Mouse (Mus musculus): ENCODE results near the gene Atat1. TPM values are rescaled to one million over a fixed set of nuclear protein-coding genes. Genes with fewer than 3 reads are reported as not detected.

Gene Atat1
- total and polyA plus RNA-seq, 3 experiments, result 5.7 to 12.5 (median 10.4) TPM

GRCm38 (mm10) chr17:35916297-35917142 is 6.6 kb upstream of the Atat1 start, which contains the start of the genes Mrps18b and Ppp1r10 (continued):
- TF ChIP-seq ELF1 (IDR thresholded peaks at IDR 0.05; ENCODE audit: low read depth, low read length) (peak; percentile 98), JUND (conservative IDR thresholded peaks at IDR 0.05; ENCODE audit: low read depth, low read length) (no peak), MXI1 (IDR thresholded peaks at IDR 0.05; ENCODE audit: low read depth, low read length) (peak; percentile 97), IRF4 (IDR thresholded peaks at IDR 0.05; ENCODE audit: low read depth, low read length) (peak; percentile 53; the same call in 1 of the 2 replicates), ZNF384 (IDR thresholded peaks at IDR 0.05; ENCODE audit: low read depth, low read length) (no peak), RCOR1 (conservative IDR thresholded peaks at IDR 0.05; ENCODE audit: low read depth, low read length) (no peak), EP300 (IDR thresholded peaks at IDR 0.05; ENCODE audit: low read length) (no peak), ZMIZ1 (IDR thresholded peaks at IDR 0.05; ENCODE audit: low read depth, low read length) (peak; percentile 97), MAZ (IDR thresholded peaks at IDR 0.05; ENCODE audit: low read depth, low read length) (peak; percentile 79), TCF12 (IDR thresholded peaks at IDR 0.05; ENCODE audit: low read depth, low read length) (peak; percentile 97), JUN (IDR thresholded peaks at IDR 0.05; ENCODE audit: insufficient read depth, low read depth, low read length) (no peak)

DNA sequence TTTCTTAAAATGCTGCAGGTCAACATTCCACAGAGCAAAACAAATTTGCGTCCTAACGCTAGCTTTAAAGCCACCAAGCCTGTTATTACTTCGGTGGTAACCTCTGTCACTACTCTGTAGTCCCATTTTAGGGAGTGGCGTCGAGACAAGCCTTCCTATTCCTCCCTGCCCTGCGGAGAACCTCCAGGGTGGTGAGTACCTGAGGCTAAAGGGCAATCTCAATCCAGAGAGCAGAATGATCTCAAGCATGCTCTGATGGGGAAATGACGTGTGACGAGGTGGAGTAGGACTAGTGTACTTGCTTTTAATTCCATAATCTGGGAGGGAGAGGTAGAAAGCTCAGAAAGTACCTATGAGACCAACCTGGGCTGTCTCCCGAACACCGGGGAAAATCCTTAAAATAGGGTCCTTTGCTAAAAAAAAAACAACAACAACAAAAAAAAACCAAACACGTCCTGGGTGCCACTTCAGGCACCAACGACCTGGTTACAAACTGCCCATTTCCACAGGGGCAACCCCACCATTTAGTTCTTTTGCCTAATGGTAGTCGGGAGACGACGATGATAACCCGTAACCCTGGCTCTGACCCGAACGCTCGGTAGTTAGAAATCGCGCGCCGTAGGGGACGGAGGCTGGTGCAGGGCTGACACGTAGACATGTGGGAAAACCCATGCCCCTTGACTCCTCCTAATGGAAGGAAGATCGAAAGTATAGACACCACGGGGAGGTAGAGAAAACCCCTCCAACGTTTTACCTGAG is 5.8 kb upstream of the Atat1 start:
- Histone ChIP-seq H3K79me2 (replicated peaks; ENCODE audit: control insufficient read depth, extremely low read depth, insufficient read depth, poor library complexity, severe bottlenecking) (peaks cover 42% of the 10 kb centered on the region), H3K4me3 (replicated peaks in 1 of 3; ENCODE audit: low read depth in 2 of 3, low read length in 2 of 3, poor library complexity in 1 of 3) (peak overlapping the region; percentile 77 to 92 (median 89)), H3K9ac (ENCODE audit: insufficient read depth, low read depth) (peak overlapping the region; percentile 98), H3K4me2 (ENCODE audit: insufficient read depth, low read depth, poor library complexity, severe bottlenecking) (peak overlapping the region; percentile 79), H3K36me3 (replicated peaks in 1 of 2; ENCODE audit: control insufficient read depth in 1 of 2, insufficient read depth in 1 of 2, low read length in 1 of 2) (peaks cover 40 to 64% of the 10 kb centered on the region in 2 experiments), H3K27me3 (replicated peaks) (no peaks in the 10 kb centered on the region), H3K4me1 (ENCODE audit: control insufficient read depth in 1 of 2, insufficient read depth in 2 of 2) (peaks cover 3 to 50% of the 10 kb centered on the region in 2 experiments; a peak in 3 of 4 replicates), H3K27ac (ENCODE audit: insufficient read depth, low read depth) (peak overlapping the region; percentile 91), H3K9me3 (replicated peaks; ENCODE audit: low read length) (no peaks in the 10 kb centered on the region)
- dilution Hi-C loops (cut with MboI; ENCODE audit: extremely low pct_ligation_motif_present, extremely low pct_unique_long_range_greater_than_20kb, low sequenced_read_pairs), result no loop called here
- TF ChIP-seq SMC3 (IDR thresholded peaks at IDR 0.05; ENCODE audit: low read depth, low read length) (no peak), CHD2 (IDR thresholded peaks at IDR 0.05; ENCODE audit: low read length) (peak; percentile 37; the same call in 1 of the 2 replicates), MYC (IDR thresholded peaks at IDR 0.05; ENCODE audit: low read depth, low read length) (peak; percentile 43; the same call in 1 of the 2 replicates), CHD1 (IDR thresholded peaks at IDR 0.05; ENCODE audit: low read depth, low read length) (peak; percentile 95)
- peak; percentile 45 for DNase-seq (ENCODE audit: extremely low read depth)
- in situ Hi-C loops (cut with MboI; ENCODE audit: low pct_ligation_motif_present, low pct_unique_long_range_greater_than_20kb, low sequenced_read_pairs), result no loop called here

Data from CH12.LX (cell line).